Mouse (Mus musculus) heart, embryonic 15.5 days (tissue): ENCODE results near the gene Ssh2. TPM values are rescaled to one million over a fixed set of nuclear protein-coding genes. Genes with fewer than 3 reads are reported as not detected.

Experiments used
- ATAC-seq: fragments of 200-750 bp; cut with Nextera tagmentation; replicated peaks from 2 replicates; pipeline ENCODE4 v1.8.0; 2017; ENCODE audit warnings: low read depth, moderate TSS enrichment; ENCODE audit not compliant: insufficient number of reproducible peaks, insufficient read depth, low FRiP score
- H3K27ac ChIP-seq: fragments of 300-500 bp; sonication (generic); 2 replicates; pipeline ENCODE4 v1.5.1; 2015; ENCODE audit warnings: mild to moderate bottlenecking, inconsistent platforms
- H3K27me3 ChIP-seq: fragments of 300-500 bp; sonication (generic); 2 replicates; pipeline ENCODE4 v1.6.1; 2015; ENCODE audit warnings: inconsistent platforms
- H3K36me3 ChIP-seq: fragments of 300-500 bp; sonication (generic); 2 replicates; pipeline ENCODE4 v1.6.1; 2015; ENCODE audit warnings: mild to moderate bottlenecking, inconsistent platforms
- H3K4me1 ChIP-seq: fragments of 300-500 bp; sonication (generic); replicated peaks from 2 replicates; pipeline ENCODE4 v1.6.1; 2015; ENCODE audit warnings: inconsistent platforms
- H3K4me2 ChIP-seq: fragments of 300-500 bp; sonication (generic); 2 replicates; pipeline ENCODE4 v1.6.1; 2015; ENCODE audit warnings: inconsistent platforms, mild to moderate bottlenecking, moderate library complexity
- H3K4me3 ChIP-seq: fragments of 300-500 bp; sonication (generic); 2 replicates; pipeline ENCODE4 v1.5.1; 2015; ENCODE audit warnings: mild to moderate bottlenecking, inconsistent platforms
- H3K9ac ChIP-seq: fragments of 300-500 bp; sonication (generic); 2 replicates; pipeline ENCODE4 v1.6.1; 2015; ENCODE audit warnings: mild to moderate bottlenecking, inconsistent platforms
- H3K9me3 ChIP-seq: fragments of 300-500 bp; sonication (generic); replicated peaks from 2 replicates; pipeline ENCODE4 v1.6.1; 2016; ENCODE audit warnings: inconsistent platforms
- WGBS: fragments of 180-500 bp; shearing (Covaris S2); methylation state at CpG from one replicate; pipeline ENCODE4 v1.1.7; 2015; ENCODE audit warnings: mixed read lengths; 5-methylcytosine and 5-hydroxymethylcytosine counted together
- polyA plus RNA-seq: library from polyadenylated mRNA; unstranded; fragments of >200 nt; fragmentation: Nextera tagmentation; extraction: Ambion mirVana; gene quantifications from 2 replicates; pipeline ENCODE4 v1.2.1, GENCODE M21; 2015

Gene Ssh2
- polyA plus RNA-seq, 1 experiment from 2014 or later, result 22.0 TPM

DNA sequence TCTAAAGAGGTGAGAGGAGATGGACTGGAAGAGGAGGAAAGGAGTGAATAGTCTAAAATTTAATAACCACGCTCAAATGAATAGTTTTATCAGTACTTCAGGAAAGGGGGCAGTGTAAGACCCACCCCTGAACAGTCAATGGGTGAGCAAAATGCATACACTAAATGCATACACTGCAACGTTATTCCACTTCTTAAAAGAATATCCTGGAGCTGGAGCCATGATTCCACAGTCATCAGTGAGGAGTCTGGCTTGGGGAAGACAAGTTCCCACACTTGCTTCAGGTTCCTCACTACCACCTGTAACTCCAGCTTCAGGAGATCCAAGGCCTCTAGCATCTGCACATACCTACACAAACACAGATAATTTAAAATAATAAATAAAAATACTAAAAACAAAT lies 133.6 kb downstream of the Ssh2 start:
- no peaks in the 10 kb centered on the region for H3K36me3 ChIP-seq
- ATAC-seq, result no peak
- 0 out of 2 replicates have a peak overlapping the region, but pooled peaks have one; percentile 27 for H3K27ac ChIP-seq
- 37% methylated on average over 2 of the region's 2 CpGs for WGBS
- H3K9me3 ChIP-seq, result no peaks in the 10 kb centered on the region
- peaks cover 12% of the 10 kb centered on the region; the same call in 1 of the 2 replicates for H3K4me1 ChIP-seq
- H3K4me2 ChIP-seq, result peak overlapping the region; percentile 68
- peak overlapping the region; percentile 69 for H3K9ac ChIP-seq
- H3K4me3 ChIP-seq, result peak overlapping the region; percentile 62
- no peaks in the 10 kb centered on the region for H3K27me3 ChIP-seq

DNA sequence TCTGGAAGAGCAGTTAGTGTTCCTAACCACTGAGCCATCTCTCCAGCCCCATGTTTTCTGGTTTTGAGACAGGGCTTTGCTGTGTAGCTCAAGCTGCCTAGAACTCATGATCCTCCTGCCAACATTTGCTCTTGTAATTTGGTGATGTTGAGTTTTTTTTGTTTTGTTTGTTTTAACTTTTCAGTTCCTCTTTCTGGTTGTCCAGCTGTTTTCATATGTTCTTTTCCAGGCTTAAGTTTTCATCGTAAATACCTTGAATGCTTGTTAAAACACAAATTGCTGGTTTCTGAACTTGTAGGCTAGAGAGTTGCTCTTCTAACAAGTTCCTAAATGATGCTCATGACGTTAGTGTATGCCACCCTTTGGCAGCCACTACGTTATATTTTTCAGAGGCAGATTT lies 139.0 kb downstream of the Ssh2 start:
- 82% methylated on average over 3 of the region's 3 CpGs for WGBS
- no peak for ATAC-seq
- no peak overlapping the region for H3K4me2 ChIP-seq

DNA sequence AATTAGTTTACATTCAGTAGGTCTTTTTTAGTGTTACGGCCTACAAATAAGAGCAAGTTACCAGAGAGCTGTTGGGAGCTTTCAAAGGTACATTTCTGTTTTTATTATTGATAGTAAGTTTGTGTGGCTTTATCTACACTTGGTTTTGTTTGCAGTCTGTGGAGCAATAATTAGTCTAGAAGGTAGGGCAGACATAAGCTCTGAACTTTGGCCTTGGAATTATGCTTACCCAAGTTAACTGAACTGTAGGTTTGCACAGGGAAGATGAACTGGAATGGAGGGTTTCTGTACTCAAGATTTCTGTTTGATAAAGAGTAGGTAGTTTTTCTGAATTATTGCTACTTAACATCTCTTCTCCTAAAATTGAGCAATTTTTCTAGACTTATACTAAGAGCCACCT lies 141.8 kb downstream of the Ssh2 start:
- 89% methylated on average over 1 of the region's 1 CpGs for WGBS
- Histone ChIP-seq H3K36me3 (no peaks in the 10 kb centered on the region), H3K4me2 (no peak overlapping the region), H3K4me3 (no peak overlapping the region), H3K27me3 (no peaks in the 10 kb centered on the region), H3K9ac (no peak overlapping the region), H3K27ac (no peak overlapping the region), H3K4me1 (peaks cover 17% of the 10 kb centered on the region), H3K9me3 (no peaks in the 10 kb centered on the region)
- ATAC-seq, result no peak

More for the DNA sequence above, 139.0 kb downstream of the Ssh2 start:
- Histone ChIP-seq H3K9ac (no peak overlapping the region), H3K9me3 (no peaks in the 10 kb centered on the region), H3K27ac (no peak overlapping the region), H3K27me3 (no peaks in the 10 kb centered on the region), H3K4me3 (no peak overlapping the region), H3K36me3 (no peaks in the 10 kb centered on the region), H3K4me1 (peaks cover 13% of the 10 kb centered on the region)

GRCm38 (mm10) chr11:77363476-77363875 lies 147.4 kb downstream of the Ssh2 start:
- Histone ChIP-seq H3K9me3 (no peaks in the 10 kb centered on the region), H3K36me3 (no peaks in the 10 kb centered on the region), H3K9ac (no peak overlapping the region), H3K4me1 (peaks cover 46% of the 10 kb centered on the region), H3K4me3 (no peak overlapping the region), H3K27me3 (no peaks in the 10 kb centered on the region), H3K4me2 (no peak overlapping the region), H3K27ac (peak overlapping the region; percentile 60)
- 54% methylated on average over 2 of the region's 2 CpGs for WGBS
- no peak for ATAC-seq

DNA sequence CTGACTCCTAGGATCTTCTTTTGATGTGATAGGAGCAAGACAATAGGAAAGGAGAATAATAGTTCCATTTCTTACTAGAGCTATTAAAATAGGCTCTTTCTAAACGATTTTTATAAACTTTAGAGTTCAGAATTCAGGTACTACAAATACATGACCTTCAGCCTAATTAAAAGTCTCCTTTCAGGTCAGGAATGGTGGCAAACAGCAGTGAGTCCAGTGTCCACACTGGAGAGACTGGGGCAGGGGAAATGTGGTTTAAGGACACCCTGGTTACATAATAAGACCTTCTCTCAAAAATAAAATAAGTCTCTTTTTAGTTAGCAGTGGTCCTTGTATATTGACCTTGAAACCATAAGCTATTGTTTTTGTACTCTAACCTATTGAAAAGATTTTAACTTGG lies 148.3 kb downstream of the Ssh2 start:
- H3K4me2 ChIP-seq, result no peak overlapping the region
- H3K27ac ChIP-seq, result peak overlapping the region; percentile 90
- WGBS, result 47% methylated on average over 1 of the region's 1 CpGs
- no peaks in the 10 kb centered on the region for H3K9me3 ChIP-seq
- H3K36me3 ChIP-seq, result no peaks in the 10 kb centered on the region
- H3K4me1 ChIP-seq, result peaks cover 52% of the 10 kb centered on the region
- no peak overlapping the region for H3K4me3 ChIP-seq
- no peak overlapping the region for H3K9ac ChIP-seq
- no peaks in the 10 kb centered on the region for H3K27me3 ChIP-seq
- ATAC-seq, result no peak

DNA sequence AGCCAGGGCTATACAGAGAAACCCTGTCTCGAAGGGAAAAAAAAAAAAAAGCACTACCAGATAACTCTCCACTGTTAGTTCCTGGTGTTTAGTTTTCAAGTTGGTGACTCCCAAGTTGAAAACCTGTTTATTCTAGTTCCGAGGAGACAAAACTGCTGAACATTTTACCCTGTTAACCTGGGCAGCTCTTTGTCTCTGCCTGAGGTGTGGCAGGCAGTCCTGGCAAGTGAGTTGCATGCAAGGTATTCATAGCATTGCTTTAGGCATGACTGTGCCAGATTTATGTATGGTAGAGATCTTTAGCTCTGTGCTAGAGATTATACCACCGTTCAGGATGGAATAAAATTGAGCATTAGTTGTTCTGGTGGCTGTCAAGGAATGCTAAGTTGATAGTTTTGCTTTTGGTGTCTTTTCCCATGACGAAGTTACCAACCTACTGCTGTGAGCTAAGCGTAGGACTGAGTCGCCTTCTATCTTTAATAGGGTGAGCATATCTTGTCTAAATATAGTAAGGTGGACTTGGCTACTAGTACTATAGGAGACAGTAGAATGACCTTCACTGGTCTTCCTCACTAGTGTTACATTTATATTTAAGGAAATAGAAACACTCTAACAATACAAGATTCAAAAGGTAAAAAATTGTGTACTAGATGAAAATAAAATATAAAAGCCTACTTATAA lies 149.8 kb downstream of the Ssh2 start:
- Histone ChIP-seq H3K36me3 (no peaks in the 10 kb centered on the region), H3K4me2 (peak overlapping the region; percentile 19; the same call in 1 of the 2 replicates), H3K27ac (peak overlapping the region; percentile 90), H3K4me3 (no peak overlapping the region), H3K27me3 (no peaks in the 10 kb centered on the region), H3K4me1 (peaks cover 56% of the 10 kb centered on the region), H3K9ac (0 out of 2 replicates have a peak overlapping the region, but pooled peaks have one; percentile 5), H3K9me3 (no peaks in the 10 kb centered on the region)
- WGBS, result 46% methylated on average over 6 of the region's 6 CpGs
- ATAC-seq, result 0 out of 2 replicates have a peak, but pooled peaks have one; percentile 66

GRCm38 (mm10) chr11:77367541-77368270 lies 151.6 kb downstream of the Ssh2 start:
- ATAC-seq, result no peak
- WGBS, result 79% methylated on average over 9 of the region's 9 CpGs
- Histone ChIP-seq H3K4me3 (no peak overlapping the region), H3K36me3 (no peaks in the 10 kb centered on the region), H3K9ac (no peak overlapping the region), H3K4me1 (peaks cover 61% of the 10 kb centered on the region), H3K27me3 (no peaks in the 10 kb centered on the region), H3K9me3 (no peaks in the 10 kb centered on the region), H3K27ac (peak overlapping the region; percentile 68), H3K4me2 (no peak overlapping the region)

- peaks cover 53% of the 10 kb centered on the region for H3K4me1 ChIP-seq
- no peaks in the 10 kb centered on the region for H3K36me3 ChIP-seq
- no peak overlapping the region for H3K9ac ChIP-seq
- 47% methylated on average over 2 of the region's 2 CpGs for WGBS
- H3K27ac ChIP-seq, result peak overlapping the region; percentile 68
- no peak overlapping the region for H3K4me2 ChIP-seq
- ATAC-seq, result no peak
- H3K27me3 ChIP-seq, result no peaks in the 10 kb centered on the region
- H3K9me3 ChIP-seq, result no peaks in the 10 kb centered on the region
- no peak overlapping the region for H3K4me3 ChIP-seq
Measured at GRCm38 (mm10) chr11:77369188-77369840, 153.2 kb downstream of the Ssh2 start.

- H3K27me3 ChIP-seq, result no peaks in the 10 kb centered on the region
- peaks cover 51% of the 10 kb centered on the region for H3K4me1 ChIP-seq
- H3K9me3 ChIP-seq, result no peaks in the 10 kb centered on the region
- H3K4me2 ChIP-seq, result no peak overlapping the region
- no peak overlapping the region for H3K4me3 ChIP-seq
- H3K27ac ChIP-seq, result peak overlapping the region; percentile 68
- no peak for ATAC-seq
- no peaks in the 10 kb centered on the region for H3K36me3 ChIP-seq
- WGBS, result 27% methylated on average over 2 of the region's 2 CpGs
- no peak overlapping the region for H3K9ac ChIP-seq
Measured at GRCm38 (mm10) chr11:77369841-77370191, 153.7 kb downstream of the Ssh2 start.

DNA sequence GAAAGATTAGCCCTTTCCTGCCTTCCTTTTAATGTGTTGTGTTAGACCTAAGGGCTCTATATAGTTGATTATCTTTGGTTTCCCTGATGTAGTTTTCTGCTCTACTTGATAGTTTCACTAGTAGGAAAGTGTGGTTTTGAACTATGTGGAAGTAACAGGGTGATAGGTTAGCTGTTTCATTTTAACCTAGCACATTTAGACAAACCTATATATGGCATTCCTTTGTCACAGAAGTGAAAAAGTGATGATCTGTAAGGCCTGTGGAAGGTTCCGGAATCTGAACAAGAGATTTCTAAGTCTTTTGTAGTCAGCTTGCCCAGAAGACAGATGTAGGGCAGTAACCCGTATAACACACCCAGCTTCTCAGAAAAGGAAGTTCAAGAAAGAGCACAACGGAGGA lies 155.0 kb downstream of the Ssh2 start:
- no peak overlapping the region for H3K4me2 ChIP-seq
- no peaks in the 10 kb centered on the region for H3K36me3 ChIP-seq
- H3K27me3 ChIP-seq, result no peaks in the 10 kb centered on the region
- H3K4me3 ChIP-seq, result no peak overlapping the region
- no peaks in the 10 kb centered on the region for H3K9me3 ChIP-seq
- 63% methylated on average over 3 of the region's 3 CpGs for WGBS
- H3K4me1 ChIP-seq, result peaks cover 48% of the 10 kb centered on the region
- H3K9ac ChIP-seq, result no peak overlapping the region
- ATAC-seq, result no peak
- peak overlapping the region; percentile 68; the same call in 1 of the 2 replicates for H3K27ac ChIP-seq

GRCm38 (mm10) chr11:77371696-77372095 lies 155.6 kb downstream of the Ssh2 start:
- Histone ChIP-seq H3K9me3 (no peaks in the 10 kb centered on the region), H3K4me3 (no peak overlapping the region), H3K27ac (peak overlapping the region; percentile 43; the same call in 1 of the 2 replicates), H3K4me1 (peaks cover 51% of the 10 kb centered on the region), H3K4me2 (no peak overlapping the region), H3K27me3 (no peaks in the 10 kb centered on the region), H3K36me3 (no peaks in the 10 kb centered on the region), H3K9ac (no peak overlapping the region)
- no peak for ATAC-seq
